Comparison of ENCODE assay signal across 11 mouse cellular contexts in genomic region chr6:54369913-54370542, GRCm38 (mm10). TPM values are rescaled to one million over a fixed set of nuclear protein-coding genes. Genes with fewer than 3 reads are reported as not detected.
DNase-seq lines count a peak whose midpoint lies in the region; ATAC-seq and TF ChIP-seq lines count a peak whose summit lies in the region.
"Had no signal": no experiment of that assay in that cellular context is flagged by ENCODE, and none has a peak within 500 bp of the region (broad histone marks: within the 10 kb centered on the region; RNA-seq: fewer than 3 reads in every experiment).

No protein-coding gene starts in this region.

- H3K27ac ChIP-seq in kidney, embryonic 16.5 days (ENCODE audit: low read length) = peak overlapping the region; percentile 55
- H3K27ac ChIP-seq in embryonic facial prominence, embryonic 12.5 days = no peak overlapping the region
- H3K27ac ChIP-seq in cerebellum, adult 2 months (ENCODE audit: insufficient read depth, low read length) = no peak overlapping the region

- 28% methylated on average over 6 of the region's 6 CpGs for WGBS in kidney, embryonic 16.5 days
- 51% methylated on average over 6 of the region's 6 CpGs for WGBS in embryonic facial prominence, embryonic 12.5 days
- 50% methylated on average over 6 of the region's 6 CpGs for WGBS in cerebellum, adult 2 months

- 0 out of 2 replicates have a peak, but pooled peaks cover 3% of the 10 kb centered on the region for H3K9me3 ChIP-seq in kidney, embryonic 16.5 days (ENCODE audit: low read length)
- H3K9me3 ChIP-seq in embryonic facial prominence, embryonic 12.5 days = no peaks in the 10 kb centered on the region

- H3K27me3 ChIP-seq in kidney, embryonic 16.5 days (ENCODE audit: insufficient read depth, low read length) = no peaks in the 10 kb centered on the region
- H3K27me3 ChIP-seq in embryonic facial prominence, embryonic 12.5 days = no peaks in the 10 kb centered on the region
- no peaks in the 10 kb centered on the region for H3K27me3 ChIP-seq in myocyte (ENCODE audit: control insufficient read depth, insufficient read depth, insufficient read length)
- H3K27me3 ChIP-seq in cerebellum, adult 2 months (ENCODE audit: control insufficient read depth, insufficient read depth, low read length) = no peaks in the 10 kb centered on the region

- H3K4me1 ChIP-seq in kidney, embryonic 16.5 days (ENCODE audit: insufficient read depth, low read length) = peaks cover 9% of the 10 kb centered on the region; the same call in 1 of the 2 replicates
- peaks cover 17% of the 10 kb centered on the region; the same call in 1 of the 2 replicates for H3K4me1 ChIP-seq in embryonic facial prominence, embryonic 12.5 days
- no peaks in the 10 kb centered on the region for H3K4me1 ChIP-seq in cerebellum, adult 2 months (ENCODE audit: control insufficient read depth, insufficient read depth, low read length)

- H3K36me3 ChIP-seq in kidney, embryonic 16.5 days (ENCODE audit: insufficient read depth, low read length) = no peaks in the 10 kb centered on the region
- no peaks in the 10 kb centered on the region for H3K36me3 ChIP-seq in embryonic facial prominence, embryonic 12.5 days
- no peaks in the 10 kb centered on the region for H3K36me3 ChIP-seq in myocyte (ENCODE audit: control insufficient read depth, insufficient read depth)

- no peak overlapping the region for H3K4me2 ChIP-seq in kidney, embryonic 16.5 days (replicated peaks; ENCODE audit: low read depth, low read length)
- H3K4me2 ChIP-seq in embryonic facial prominence, embryonic 12.5 days (replicated peaks) = no peak overlapping the region
- H3K4me2 ChIP-seq in myocyte (ENCODE audit: low read depth) = peak overlapping the region; percentile 28

- no peak overlapping the region for H3K4me3 ChIP-seq in kidney, embryonic 16.5 days (ENCODE audit: low read length)
- no peak overlapping the region for H3K4me3 ChIP-seq in embryonic facial prominence, embryonic 12.5 days
- H3K4me3 ChIP-seq in myocyte = no peak overlapping the region
- no peak overlapping the region for H3K4me3 ChIP-seq in cerebellum, adult 2 months (replicated peaks; ENCODE audit: insufficient read depth, low read depth, low read length)

- no peaks in the 10 kb centered on the region for H3K79me2 ChIP-seq in myocyte (ENCODE audit: control insufficient read depth, insufficient read depth)

- ATAC-seq in kidney, embryonic 16.5 days (ENCODE audit: low FRiP score, low TSS enrichment) = peak; percentile 96
- peak; percentile 74; the same call in 1 of the 2 replicates for ATAC-seq in embryonic facial prominence, embryonic 12.5 days (ENCODE audit: insufficient number of reproducible peaks, insufficient read depth, low FRiP score, low TSS enrichment)
- ATAC-seq: intestine, postnatal 0 days had no signal

- TF ChIP-seq CTCF in cerebellum, adult 2 months (IDR thresholded peaks at IDR 0.05; ENCODE audit: borderline replicate concordance, insufficient read depth, low read depth, low read length) = no peak

- no peak for DNase-seq in kidney, adult 9 months
- DNase-seq in gastrocnemius, adult 8-10 months (ENCODE audit: low spot score in 2 of 2) = peak; percentile 21 to 64
- no peak for DNase-seq in spleen, postnatal 10 days (ENCODE audit: low spot score in 2 of 2)
- DNase-seq in cerebellum, adult 2 months = no peak
- DNase-seq: cerebellum, adult 11-12 months; spleen, adult 18-20 months; thymus, adult 18-20 months had no signal

- H3K9ac ChIP-seq in kidney, embryonic 16.5 days (replicated peaks; ENCODE audit: low read length) = no peak overlapping the region
- no peak overlapping the region for H3K9ac ChIP-seq in embryonic facial prominence, embryonic 12.5 days

- no peak overlapping the region for H3ac ChIP-seq in myocyte (ENCODE audit: control insufficient read depth, insufficient read length)

- TF ChIP-seq POLR2A in myocyte (IDR thresholded peaks at IDR 0.05; ENCODE audit: insufficient read length, low read depth) = no peak
- TF ChIP-seq POLR2A in cerebellum, adult 2 months (IDR thresholded peaks at IDR 0.05; ENCODE audit: borderline replicate concordance, insufficient read depth, low read length) = no peak

TF ChIP-seq in myocyte, 11 proteins besides CTCF, POLR2A, EP300 and RAD21:
- no peak for TF ChIP-seq SRF (IDR thresholded peaks at IDR 0.05; ENCODE audit: control insufficient read depth, insufficient read length, low read depth)
- peak; percentile 92 for TF ChIP-seq TCF12 (IDR thresholded peaks at IDR 0.05; ENCODE audit: insufficient read depth, poor library complexity, severe bottlenecking)
- no peak for TF ChIP-seq E2F4 (IDR thresholded peaks at IDR 0.05; ENCODE audit: insufficient read depth)
- TF ChIP-seq POLR2AphosphoS2 (IDR thresholded peaks at IDR 0.05; ENCODE audit: insufficient read length, low read depth) = no peak
- TF ChIP-seq REST (IDR thresholded peaks at IDR 0.05; ENCODE audit: insufficient read depth, insufficient read length) = no peak
- no peak for TF ChIP-seq CEBPB (IDR thresholded peaks at IDR 0.05; ENCODE audit: insufficient read depth, poor library complexity, severe bottlenecking)
- no peak for TF ChIP-seq MAX (IDR thresholded peaks at IDR 0.05; ENCODE audit: low read depth)
- peak; percentile 94 to 99 (median 99) for TF ChIP-seq MYOD1 (IDR thresholded peaks at IDR 0.05; ENCODE audit: control insufficient read depth in 1 of 3, insufficient read length in 2 of 3, low read depth in 2 of 3)
- peak; percentile 75 to 94 (median 76) for TF ChIP-seq MYOG (IDR thresholded peaks at IDR 0.05; ENCODE audit: control insufficient read depth in 1 of 3, insufficient read depth in 1 of 3, insufficient read length in 2 of 3, low read depth in 2 of 3)
- TF ChIP-seq TCF3 (IDR thresholded peaks at IDR 0.05; ENCODE audit: insufficient read length, low read depth) = peak; percentile 87
- no peak for TF ChIP-seq USF1 (IDR thresholded peaks at IDR 0.05; ENCODE audit: low read depth)

RNA-seq across cellular contexts. Expression of gene Prr15, which starts 44.4 kb away (rescaled TPM):
- 8.9 and 9.2 TPM in 2 replicates for polyA plus RNA-seq in kidney, embryonic 16.5 days (2015; fragmentation: Nextera tagmentation; extraction: Ambion mirVana)
- polyA plus RNA-seq in embryonic facial prominence, embryonic 12.5 days (2016; fragmentation: Nextera tagmentation; extraction: Ambion mirVana) = 2.3 and 4.1 TPM in 2 replicates
- total RNA-seq in gastrocnemius, adult 8-10 months (2022) = 1 to 10 TPM in 2 of 4 experiments, under 1 TPM in 2; 0.62 to 1.3 (median 1.1) TPM
- polyA plus RNA-seq in myocyte (2012; fragmentation: generic; extraction: Trizol) = 0.11 TPM
- 1.9 and 2.7 TPM in 2 replicates for polyA plus RNA-seq in cerebellum, adult 2 months (2012; rRNA removed)

RNA-seq across cellular contexts. Expression of gene Wipf3, which starts 59.4 kb away (rescaled TPM):
- 3.1 and 3.2 TPM in 2 replicates for polyA plus RNA-seq in kidney, embryonic 16.5 days (2015; fragmentation: Nextera tagmentation; extraction: Ambion mirVana)
- polyA plus RNA-seq in embryonic facial prominence, embryonic 12.5 days (2016; fragmentation: Nextera tagmentation; extraction: Ambion mirVana) = 1.4 and 2.2 TPM in 2 replicates
- total RNA-seq in gastrocnemius, adult 8-10 months (2022) = 10 to 100 TPM; 12.5 to 17.2 (median 13.2) TPM
- polyA plus RNA-seq in myocyte (2012; fragmentation: generic; extraction: Trizol) = 0.29 TPM
- polyA plus RNA-seq in cerebellum, adult 2 months (2012; rRNA removed) = 19.7 and 21.6 TPM in 2 replicates

Comparison
In these comparisons a context has a peak if more than half of its experiments do, and no peak if none do; other contexts are left out.
1. DNase-seq: peak in gastrocnemius, adult 8-10 months (2 of 2); none in kidney, adult 9 months (single experiment), spleen, postnatal 10 days (0 of 2) and cerebellum, adult 2 months (0 of 2).